12 mouse cellular contexts compared by ENCODE assay signal in genomic region chr3:51194075-51194474, GRCm38 (mm10). TPM values are rescaled to one million over a fixed set of nuclear protein-coding genes. Genes with fewer than 3 reads are reported as not detected.
A peak's percentile ranks its signal among the peaks of the same experiment; 100 is the strongest.
DNase-seq lines count a peak whose midpoint lies in the region; ATAC-seq lines count a peak whose summit lies in the region.
"Had no signal": no experiment of that assay in that cellular context is flagged by ENCODE, and none has a peak within 500 bp of the region (broad histone marks: within the 10 kb centered on the region; RNA-seq: fewer than 3 reads in every experiment).

No protein-coding gene starts in this region.

- no peak overlapping the region for H3K4me2 ChIP-seq in kidney, embryonic 15.5 days
- no peak overlapping the region for H3K4me2 ChIP-seq in limb, embryonic 15.5 days
- no peak overlapping the region for H3K4me2 ChIP-seq in intestine, embryonic 16.5 days (ENCODE audit: low read depth, low read length)
- H3K4me2 ChIP-seq: limb, embryonic 12.5 days had no signal

- H3K4me3 ChIP-seq in kidney, embryonic 15.5 days (replicated peaks), result no peak overlapping the region
- no peak overlapping the region for H3K4me3 ChIP-seq in limb, embryonic 15.5 days
- no peak overlapping the region for H3K4me3 ChIP-seq in intestine, embryonic 16.5 days (ENCODE audit: low read length)
- H3K4me3 ChIP-seq: limb, embryonic 12.5 days; myocyte had no signal

- WGBS in kidney, embryonic 15.5 days, result 33% methylated on average over 6 of the region's 6 CpGs
- 48% methylated on average over 6 of the region's 6 CpGs for WGBS in limb, embryonic 15.5 days
- WGBS in intestine, embryonic 16.5 days, result 48% methylated on average over 6 of the region's 6 CpGs

- ATAC-seq in kidney, embryonic 15.5 days (replicated peaks; ENCODE audit: low FRiP score), result no peak
- ATAC-seq in limb, embryonic 15.5 days (ENCODE audit: insufficient number of reproducible peaks, low FRiP score, low TSS enrichment, low read depth), result no peak
- no peak for ATAC-seq in intestine, embryonic 16.5 days

- H3K36me3 ChIP-seq in kidney, embryonic 15.5 days, result no peaks in the 10 kb centered on the region
- H3K36me3 ChIP-seq in limb, embryonic 15.5 days, result no peaks in the 10 kb centered on the region
- no peaks in the 10 kb centered on the region for H3K36me3 ChIP-seq in intestine, embryonic 16.5 days (ENCODE audit: control insufficient read depth, insufficient read depth, low read length)
- H3K36me3 ChIP-seq: limb, embryonic 12.5 days had no signal

- peaks cover 4% of the 10 kb centered on the region for H3K4me1 ChIP-seq in kidney, embryonic 15.5 days
- peaks cover 28% of the 10 kb centered on the region for H3K4me1 ChIP-seq in limb, embryonic 15.5 days
- H3K4me1 ChIP-seq in intestine, embryonic 16.5 days (ENCODE audit: control insufficient read depth, insufficient read depth, low read length), result peaks cover 4% of the 10 kb centered on the region; the same call in 1 of the 2 replicates

- no peaks in the 10 kb centered on the region for H3K27me3 ChIP-seq in kidney, embryonic 15.5 days
- H3K27me3 ChIP-seq in limb, embryonic 15.5 days, result no peaks in the 10 kb centered on the region
- H3K27me3 ChIP-seq in intestine, embryonic 16.5 days (replicated peaks; ENCODE audit: control insufficient read depth, insufficient read depth, low read length), result no peaks in the 10 kb centered on the region
- H3K27me3 ChIP-seq: limb, embryonic 12.5 days had no signal

- H3K27ac ChIP-seq in kidney, embryonic 15.5 days, result no peak overlapping the region
- H3K27ac ChIP-seq in limb, embryonic 15.5 days, result peak overlapping the region; percentile 33; the same call in 1 of the 2 replicates
- H3K27ac ChIP-seq in intestine, embryonic 16.5 days (ENCODE audit: low read length), result no peak overlapping the region
- H3K27ac ChIP-seq: limb, embryonic 12.5 days had no signal

- no peaks in the 10 kb centered on the region for H3K9me3 ChIP-seq in kidney, embryonic 15.5 days (replicated peaks)
- H3K9me3 ChIP-seq in limb, embryonic 15.5 days, result no peaks in the 10 kb centered on the region
- no peaks in the 10 kb centered on the region for H3K9me3 ChIP-seq in intestine, embryonic 16.5 days (ENCODE audit: control insufficient read depth, low read length)
- H3K9me3 ChIP-seq: limb, embryonic 12.5 days had no signal

- peak; percentile 37 for DNase-seq in kidney, adult 9 months
- DNase-seq in NIH3T3 (ENCODE audit: low read depth), result peak; percentile 34
- peak; percentile 77 for DNase-seq in gastrocnemius, postnatal 25 days
- no peak for DNase-seq in right cerebral cortex, adult 18-20 months
- DNase-seq in frontal cortex, postnatal 14 days (ENCODE audit: low spot score in 2 of 2), result no peak
- DNase-seq: cerebellum, adult 8-10 months; thymus, adult 18-20 months had no signal

- no peak overlapping the region for H3K9ac ChIP-seq in kidney, embryonic 15.5 days
- H3K9ac ChIP-seq in limb, embryonic 15.5 days, result no peak overlapping the region
- H3K9ac ChIP-seq in intestine, embryonic 16.5 days (ENCODE audit: low read depth, low read length), result no peak overlapping the region
- H3K9ac ChIP-seq: limb, embryonic 12.5 days had no signal

RNA-seq across cellular contexts. Expression of gene Noct, which starts 30.2 kb away (rescaled TPM):
- polyA plus RNA-seq in kidney, embryonic 15.5 days (2015; fragmentation: Nextera tagmentation; extraction: Ambion mirVana), result 8.5 and 8.8 TPM in 2 replicates
- 10 to 100 TPM; 23.0 to 29.3 TPM for total RNA-seq in gastrocnemius, postnatal 25 days (2021)
- polyA plus RNA-seq in limb, embryonic 15.5 days (2015; fragmentation: Nextera tagmentation; extraction: Ambion mirVana), result 7.6 and 8.7 TPM in 2 replicates
- 4.9 TPM in 2 replicates for polyA plus RNA-seq in intestine, embryonic 16.5 days (2015; fragmentation: Nextera tagmentation; extraction: Ambion mirVana)

Comparison
In these comparisons a context has a peak if more than half of its experiments do, and no peak if none do; other contexts are left out.
1. DNase-seq: peak in kidney, adult 9 months (single experiment), NIH3T3 (single experiment) and gastrocnemius, postnatal 25 days (single experiment); none in right cerebral cortex, adult 18-20 months (single experiment) and frontal cortex, postnatal 14 days (0 of 2).